Mouse (Mus musculus): ENCODE measurements at regions not wholly inside any gene's neighbourhood (a gene's known extent, or its start where the extent isn't known, plus 50 kb on each side); places are given as distances from the start of the nearest gene placed in this dataset.

DNA sequence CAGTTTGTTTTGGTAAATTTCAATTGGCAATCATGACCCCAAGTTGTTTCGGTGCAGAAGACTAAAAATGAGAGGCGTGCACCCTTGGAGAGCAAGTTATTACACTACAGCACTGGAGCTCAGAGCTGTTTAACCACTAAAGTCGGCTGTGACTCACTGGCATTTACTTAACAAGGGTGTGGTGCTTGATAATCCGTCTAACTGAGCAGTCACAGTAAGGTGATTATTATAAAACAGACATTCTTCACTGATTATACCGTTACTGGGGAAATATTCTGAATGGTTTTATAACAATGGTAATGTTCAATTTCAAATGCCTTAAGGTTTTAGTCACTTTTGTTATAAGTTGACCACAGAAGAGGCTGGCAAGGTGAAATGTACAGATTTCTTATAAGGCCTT, 882.0 kb upstream of the Tenm2 start:
- no peak for TF ChIP-seq CTCF (IDR thresholded peaks at IDR 0.05)
- no peak for TF ChIP-seq EP300 (IDR thresholded peaks at IDR 0.05)
